Mouse (Mus musculus): ENCODE results near the gene Cfl1. TPM values are rescaled to one million over a fixed set of nuclear protein-coding genes. Genes with fewer than 3 reads are reported as not detected.

The Cfl1 gene
- polyA plus RNA-seq, 1 experiment from 2014 or later, result 2,528 TPM

- peak within 1 kb of the TSS; percentile 68 for H3K4me3 ChIP-seq (ENCODE audit: low read depth, low read length)
- ATAC-seq (replicated peaks; ENCODE audit: insufficient number of reproducible peaks, low FRiP score, low TSS enrichment), result peak; percentile 37; the same call in 1 of the 2 replicates
- peaks cover 7% of the 10 kb centered on the region for H3K36me3 ChIP-seq (ENCODE audit: control insufficient read depth, insufficient read depth, low read length)
- H3K27me3 ChIP-seq (ENCODE audit: control insufficient read depth, insufficient read depth, low read length), result no peaks in the 10 kb centered on the region
- H3K4me1 ChIP-seq (ENCODE audit: control insufficient read depth, insufficient read depth, low read length), result peaks cover 19% of the 10 kb centered on the region
- peak within 1 kb of the TSS; percentile 74 for H3K4me2 ChIP-seq
- peak within 1 kb of the TSS; percentile 82 for H3K9ac ChIP-seq (ENCODE audit: low read depth, low read length)
- H3K9me3 ChIP-seq (replicated peaks; ENCODE audit: control insufficient read depth, low read length), result no peaks in the 10 kb centered on the region
- under 1% methylated on average over 22 of the region's 22 CpGs for WGBS (ENCODE audit: insufficient replicate concordance)
- H3K27ac ChIP-seq (ENCODE audit: low read depth, low read length), result peak within 1 kb of the TSS; percentile 86
Observed at GRCm38 (mm10) chr19:5473720-5474119, 16.5 kb upstream of the Cfl1 start, which contains the start of gene Efemp2. TSS of gene Efemp2 (plus strand) at chr19:5473954.

GRCm38 (mm10) chr19:5474281-5475068 is 15.8 kb upstream of the Cfl1 start:
- no peaks in the 10 kb centered on the region for H3K9me3 ChIP-seq (replicated peaks; ENCODE audit: control insufficient read depth, low read length)
- ATAC-seq (replicated peaks; ENCODE audit: insufficient number of reproducible peaks, low FRiP score, low TSS enrichment), result peak; percentile 54
- under 1% methylated on average over 44 of the region's 68 CpGs for WGBS (ENCODE audit: insufficient replicate concordance)

GRCm38 (mm10) chr19:5475069-5475714 is 15.1 kb upstream of the Cfl1 start:
- no peaks in the 10 kb centered on the region for H3K27me3 ChIP-seq (ENCODE audit: control insufficient read depth, insufficient read depth, low read length)
- peak overlapping the region; percentile 86 for H3K27ac ChIP-seq (ENCODE audit: low read depth, low read length)
- WGBS (ENCODE audit: insufficient replicate concordance), result 18% methylated on average over 13 of the region's 13 CpGs
- ATAC-seq (replicated peaks; ENCODE audit: insufficient number of reproducible peaks, low FRiP score, low TSS enrichment), result no peak
- H3K4me3 ChIP-seq (ENCODE audit: low read depth, low read length), result peak overlapping the region; percentile 68
- peaks cover 12% of the 10 kb centered on the region for H3K36me3 ChIP-seq (ENCODE audit: control insufficient read depth, insufficient read depth, low read length)
- H3K9ac ChIP-seq (ENCODE audit: low read depth, low read length), result peak overlapping the region; percentile 82
- peak overlapping the region; percentile 74 for H3K4me2 ChIP-seq
- H3K9me3 ChIP-seq (replicated peaks; ENCODE audit: control insufficient read depth, low read length), result no peaks in the 10 kb centered on the region
- H3K4me1 ChIP-seq (ENCODE audit: control insufficient read depth, insufficient read depth, low read length), result peaks cover 12% of the 10 kb centered on the region

More at GRCm38 (mm10) chr19:5474281-5475068, 15.8 kb upstream of the Cfl1 start:
- H3K36me3 ChIP-seq (ENCODE audit: control insufficient read depth, insufficient read depth, low read length), result peaks cover 11% of the 10 kb centered on the region
- peak overlapping the region; percentile 68 for H3K4me3 ChIP-seq (ENCODE audit: low read depth, low read length)
- no peaks in the 10 kb centered on the region for H3K27me3 ChIP-seq (ENCODE audit: control insufficient read depth, insufficient read depth, low read length)
- H3K4me2 ChIP-seq, result peak overlapping the region; percentile 74
- peak overlapping the region; percentile 82 for H3K9ac ChIP-seq (ENCODE audit: low read depth, low read length)
- peak overlapping the region; percentile 86 for H3K27ac ChIP-seq (ENCODE audit: low read depth, low read length)
- peaks cover 16% of the 10 kb centered on the region for H3K4me1 ChIP-seq (ENCODE audit: control insufficient read depth, insufficient read depth, low read length)

- Histone ChIP-seq H3K27me3 (ENCODE audit: control insufficient read depth, insufficient read depth, low read length) (no peaks in the 10 kb centered on the region), H3K4me1 (ENCODE audit: control insufficient read depth, insufficient read depth, low read length) (peaks cover 12% of the 10 kb centered on the region), H3K4me2 (peak overlapping the region; percentile 3; the same call in 1 of the 2 replicates), H3K9me3 (replicated peaks; ENCODE audit: control insufficient read depth, low read length) (no peaks in the 10 kb centered on the region), H3K36me3 (ENCODE audit: control insufficient read depth, insufficient read depth, low read length) (peaks cover 23% of the 10 kb centered on the region), H3K27ac (ENCODE audit: low read depth, low read length) (no peak overlapping the region), H3K9ac (ENCODE audit: low read depth, low read length) (no peak overlapping the region), H3K4me3 (ENCODE audit: low read depth, low read length) (no peak overlapping the region)
- 83% methylated on average over 10 of the region's 10 CpGs for WGBS (ENCODE audit: insufficient replicate concordance)
- ATAC-seq (replicated peaks; ENCODE audit: insufficient number of reproducible peaks, low FRiP score, low TSS enrichment), result no peak
Observed at GRCm38 (mm10) chr19:5477004-5477667, 13.1 kb upstream of the Cfl1 start.

GRCm38 (mm10) chr19:5477668-5478300 is 12.5 kb upstream of the Cfl1 start:
- no peaks in the 10 kb centered on the region for H3K9me3 ChIP-seq (replicated peaks; ENCODE audit: control insufficient read depth, low read length)
- 88% methylated on average over 18 of the region's 18 CpGs for WGBS (ENCODE audit: insufficient replicate concordance)
- no peak overlapping the region for H3K9ac ChIP-seq (ENCODE audit: low read depth, low read length)
- ATAC-seq (replicated peaks; ENCODE audit: insufficient number of reproducible peaks, low FRiP score, low TSS enrichment), result no peak
- H3K36me3 ChIP-seq (ENCODE audit: control insufficient read depth, insufficient read depth, low read length), result peaks cover 26% of the 10 kb centered on the region
- H3K4me3 ChIP-seq (ENCODE audit: low read depth, low read length), result no peak overlapping the region
- H3K27me3 ChIP-seq (ENCODE audit: control insufficient read depth, insufficient read depth, low read length), result no peaks in the 10 kb centered on the region
- H3K27ac ChIP-seq (ENCODE audit: low read depth, low read length), result no peak overlapping the region
- H3K4me1 ChIP-seq (ENCODE audit: control insufficient read depth, insufficient read depth, low read length), result peaks cover 12% of the 10 kb centered on the region
- H3K4me2 ChIP-seq, result no peak overlapping the region

GRCm38 (mm10) chr19:5480016-5480415 is 10.2 kb upstream of the Cfl1 start:
- peaks cover 10% of the 10 kb centered on the region for H3K4me1 ChIP-seq (ENCODE audit: control insufficient read depth, insufficient read depth, low read length)
- H3K36me3 ChIP-seq (ENCODE audit: control insufficient read depth, insufficient read depth, low read length), result peaks cover 34% of the 10 kb centered on the region
- H3K4me2 ChIP-seq, result no peak overlapping the region
- no peak overlapping the region for H3K9ac ChIP-seq (ENCODE audit: low read depth, low read length)
- no peak overlapping the region for H3K4me3 ChIP-seq (ENCODE audit: low read depth, low read length)
- ATAC-seq (replicated peaks; ENCODE audit: insufficient number of reproducible peaks, low FRiP score, low TSS enrichment), result no peak
- H3K27me3 ChIP-seq (ENCODE audit: control insufficient read depth, insufficient read depth, low read length), result no peaks in the 10 kb centered on the region
- WGBS (ENCODE audit: insufficient replicate concordance), result 89% methylated on average over 10 of the region's 10 CpGs
- no peak overlapping the region for H3K27ac ChIP-seq (ENCODE audit: low read depth, low read length)
- no peaks in the 10 kb centered on the region for H3K9me3 ChIP-seq (replicated peaks; ENCODE audit: control insufficient read depth, low read length)

GRCm38 (mm10) chr19:5481398-5481797 is 8.9 kb upstream of the Cfl1 start:
- Histone ChIP-seq H3K9ac (ENCODE audit: low read depth, low read length) (no peak overlapping the region), H3K27ac (ENCODE audit: low read depth, low read length) (no peak overlapping the region), H3K4me2 (no peak overlapping the region), H3K36me3 (ENCODE audit: control insufficient read depth, insufficient read depth, low read length) (peaks cover 42% of the 10 kb centered on the region), H3K4me1 (ENCODE audit: control insufficient read depth, insufficient read depth, low read length) (0 out of 2 replicates have a peak, but pooled peaks cover 2% of the 10 kb centered on the region), H3K4me3 (ENCODE audit: low read depth, low read length) (no peak overlapping the region), H3K9me3 (replicated peaks; ENCODE audit: control insufficient read depth, low read length) (no peaks in the 10 kb centered on the region), H3K27me3 (ENCODE audit: control insufficient read depth, insufficient read depth, low read length) (no peaks in the 10 kb centered on the region)
- WGBS (ENCODE audit: insufficient replicate concordance), result 88% methylated on average over 10 of the region's 10 CpGs
- ATAC-seq (replicated peaks; ENCODE audit: insufficient number of reproducible peaks, low FRiP score, low TSS enrichment), result no peak
